Mouse (Mus musculus): ENCODE results near the gene Prl7d1. TPM values are rescaled to one million over a fixed set of nuclear protein-coding genes. Genes with fewer than 3 reads are reported as not detected.
"Not testable (repeated sequence)": the region's sequence is repeated elsewhere in the genome, so short reads cannot be mapped to it uniquely, and the experiment has no call there.

Prl7d1 gene
- not detected for total RNA-seq (2021)
- long read RNA-seq, experiment 1, result 0 reads
- long read RNA-seq, experiment 2, result 0 reads

DNA sequence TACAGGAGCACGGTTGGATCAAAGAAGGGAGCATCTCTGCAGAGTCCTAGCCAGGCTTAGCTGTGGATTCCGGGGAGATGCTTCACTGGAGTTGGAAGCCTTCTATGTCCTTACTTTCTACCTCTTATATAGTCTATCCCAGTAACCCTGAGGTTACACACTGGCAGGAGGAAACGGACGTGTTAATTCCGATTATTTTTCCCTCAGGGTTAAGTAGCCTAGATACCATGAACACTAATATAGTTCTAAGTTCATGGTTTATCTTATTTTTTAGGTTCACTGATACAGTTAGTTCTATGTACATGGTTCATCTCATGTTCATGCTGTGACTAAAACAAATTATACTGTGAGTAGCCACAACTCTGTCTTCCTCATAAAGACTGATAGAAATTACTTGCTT, at the start of gene Prl7d1:
TSS of gene Prl7d1 (minus strand) at position 101 of the 400 bp plus-strand sequence.
- H3K27ac ChIP-seq, result no peak within 1 kb of the TSS
- no peak for DNase-seq (ENCODE audit: extremely low spot score in 1 of 2, low spot score in 2 of 2)
- intact Hi-C loops (cut with DNase I), result no loop called here
- H3K4me3 ChIP-seq, result no peak within 1 kb of the TSS
- TF ChIP-seq CTCF (IDR thresholded peaks at IDR 0.05), result no peak

DNA sequence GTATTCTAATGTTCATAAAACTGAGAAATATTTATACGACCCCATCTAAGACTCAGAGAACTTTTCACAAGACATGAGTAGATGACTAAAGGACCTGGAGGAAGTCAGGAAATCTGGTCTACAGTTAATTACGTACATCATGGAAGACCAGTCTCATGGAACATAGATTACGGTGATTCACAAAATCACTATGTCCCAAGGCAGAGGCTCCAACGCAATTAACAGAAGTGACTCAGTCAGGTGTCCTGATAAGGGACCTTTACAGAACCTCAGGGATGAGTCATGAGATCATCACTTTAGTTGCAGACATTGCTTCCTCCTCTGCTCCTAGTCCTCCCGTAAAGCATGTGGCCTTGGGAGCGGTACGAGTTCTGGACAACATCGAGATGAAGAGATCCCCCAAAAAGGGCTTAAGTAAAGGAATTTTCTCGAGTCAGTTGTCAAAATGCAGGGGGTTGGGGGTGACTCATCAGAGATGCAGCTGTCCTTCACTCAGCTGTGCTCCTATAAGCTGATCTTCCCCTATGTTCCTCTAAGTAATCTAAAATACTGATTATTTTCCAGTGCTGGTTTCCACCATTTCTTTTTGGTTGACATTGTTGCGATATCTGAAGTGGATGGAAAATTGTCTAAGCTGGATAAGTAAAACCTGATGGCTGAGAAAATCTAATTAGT, 18.1 kb upstream of the Prl7d1 start:
- no peak overlapping the region for H3K4me3 ChIP-seq
- no peak overlapping the region for H3K27ac ChIP-seq
- no peak for DNase-seq (ENCODE audit: extremely low spot score in 1 of 2, low spot score in 2 of 2)
- TF ChIP-seq CTCF (IDR thresholded peaks at IDR 0.05), result no peak
- intact Hi-C loops (cut with DNase I), result no loop called here

DNA sequence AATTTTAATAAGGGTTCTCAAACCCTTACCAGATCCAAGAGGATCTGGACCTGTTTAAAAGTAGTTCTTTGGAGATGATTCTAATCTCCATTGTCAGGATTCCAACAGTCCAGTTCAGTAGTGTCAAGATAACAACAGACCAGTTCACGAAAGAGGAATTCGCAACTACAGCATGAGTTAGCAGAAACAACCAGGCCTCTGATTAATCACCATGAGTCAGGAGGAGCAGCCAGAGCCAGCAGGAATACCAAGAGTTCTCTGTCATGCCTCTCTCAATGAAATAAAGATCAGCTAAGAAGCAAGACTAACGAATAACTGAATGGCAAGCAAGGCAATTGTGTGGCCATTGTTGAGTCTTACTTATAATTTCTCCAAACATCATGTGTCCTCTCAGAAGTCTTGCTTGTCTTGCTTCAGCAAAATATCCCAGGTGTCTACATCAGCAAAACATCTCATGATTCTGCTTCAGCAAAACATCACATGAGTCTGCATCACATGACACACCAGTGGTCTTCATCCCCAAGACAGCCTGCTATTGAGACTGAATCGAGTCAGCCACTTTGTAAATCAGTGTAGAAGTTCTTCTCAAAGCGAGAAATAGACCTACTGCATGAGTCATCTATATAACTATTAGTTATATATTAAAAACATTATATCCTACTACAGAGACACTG, 13.9 kb upstream of the Prl7d1 start:
- H3K4me3 ChIP-seq; intact Hi-C loops (cut with DNase I); H3K27ac ChIP-seq; DNase-seq (ENCODE audit: extremely low spot score in 1 of 2, low spot score in 2 of 2): not testable (repeated sequence)

DNA sequence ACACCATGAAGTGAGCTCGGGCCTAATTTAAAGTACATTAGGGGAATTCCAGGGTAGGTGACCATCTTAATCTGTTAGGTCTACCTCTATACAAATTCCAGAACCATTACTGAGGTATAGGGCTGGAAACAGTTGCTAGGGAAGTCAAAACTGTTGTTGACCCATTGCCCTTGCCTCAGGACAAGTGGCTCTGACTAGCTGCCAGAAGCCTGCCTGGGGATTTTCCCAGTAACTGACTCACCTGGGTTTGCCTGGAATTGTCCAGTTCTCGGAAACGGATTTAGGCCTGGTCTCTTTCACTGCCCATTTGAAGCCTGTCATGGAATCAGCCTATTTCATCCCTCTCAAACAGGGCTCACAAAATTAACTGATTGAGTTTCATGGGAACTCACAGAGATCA, 8.5 kb upstream of the Prl7d1 start:
- DNase-seq (ENCODE audit: extremely low spot score in 1 of 2, low spot score in 2 of 2); H3K27ac ChIP-seq; intact Hi-C loops (cut with DNase I); H3K4me3 ChIP-seq: not testable (repeated sequence)

DNA sequence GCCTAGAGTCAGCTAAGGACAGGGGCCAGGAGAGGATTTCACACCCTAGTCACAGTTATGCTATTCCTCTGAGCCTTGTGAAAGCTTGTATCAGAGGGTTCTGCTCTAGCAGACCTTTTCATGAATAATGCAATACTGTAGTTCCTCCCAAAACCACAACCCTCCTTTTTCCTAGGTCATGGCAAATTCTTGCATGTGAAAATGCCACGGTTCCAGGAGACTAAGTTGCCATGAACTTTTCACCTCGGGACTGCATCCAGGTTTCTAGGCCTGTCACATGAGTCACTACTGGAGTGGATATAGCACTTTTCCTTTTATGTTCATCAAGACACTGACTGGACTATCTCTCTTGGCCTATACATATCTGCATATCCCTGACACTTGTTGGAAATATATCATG, 10.0 kb downstream of the Prl7d1 start:
- no peak for DNase-seq (ENCODE audit: extremely low spot score in 1 of 2, low spot score in 2 of 2)
- TF ChIP-seq CTCF (IDR thresholded peaks at IDR 0.05), result no peak
- H3K4me3 ChIP-seq, result no peak overlapping the region
- intact Hi-C loops (cut with DNase I), result no loop called here
- no peak overlapping the region for H3K27ac ChIP-seq

DNA sequence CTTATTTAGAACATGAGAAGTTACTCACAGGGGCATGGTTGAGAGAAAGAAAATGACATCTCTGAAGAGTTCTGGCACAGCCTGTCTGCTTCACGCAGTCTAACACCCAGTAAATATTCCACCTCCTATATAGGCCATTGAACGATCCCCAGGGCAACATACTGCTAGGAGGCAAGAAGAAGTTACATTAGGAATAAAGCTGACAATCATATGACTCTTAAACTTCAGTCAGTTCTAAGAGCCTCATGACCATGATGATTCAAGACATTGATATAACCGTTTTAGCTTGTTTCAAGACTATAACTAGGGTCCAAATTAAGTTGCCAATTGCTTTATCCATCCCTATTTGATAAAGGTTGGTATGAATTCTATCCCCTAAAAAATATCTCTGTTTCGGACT, 48.6 kb downstream of the Prl7d1 start, which contains the start of gene Prl7a2:
TSS of gene Prl7a2 (minus strand) at position 101 of the 400 bp plus-strand sequence.
- TF ChIP-seq CTCF (IDR thresholded peaks at IDR 0.05), result no peak
- no peak within 1 kb of the TSS for H3K27ac ChIP-seq
- DNase-seq (ENCODE audit: extremely low spot score in 1 of 2, low spot score in 2 of 2), result no peak
- intact Hi-C loops (cut with DNase I), result no loop called here
- no peak within 1 kb of the TSS for H3K4me3 ChIP-seq

DNA sequence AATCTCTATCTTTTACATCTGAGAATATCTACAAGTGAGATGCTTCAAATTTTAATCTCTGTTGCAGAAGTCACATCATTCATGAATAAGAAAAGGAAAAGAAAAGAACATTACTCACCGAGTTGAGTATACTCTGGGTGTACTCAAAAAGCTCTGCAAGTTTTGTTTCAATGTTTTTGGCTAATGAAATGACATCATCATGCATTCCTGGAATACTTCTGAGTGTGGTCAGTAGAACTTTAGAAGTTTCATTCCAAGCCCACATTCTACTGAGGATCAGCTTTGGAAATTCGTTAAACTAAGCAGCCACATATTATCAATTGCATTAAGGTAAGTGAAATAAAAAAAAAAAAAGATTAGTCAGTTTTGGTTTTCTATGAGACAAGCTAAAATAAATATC, 55.8 kb downstream of the Prl7d1 start:
- no peak overlapping the region for H3K27ac ChIP-seq
- intact Hi-C loops (cut with DNase I), result no loop called here
- H3K4me3 ChIP-seq, result no peak overlapping the region
- no peak for DNase-seq (ENCODE audit: extremely low spot score in 1 of 2, low spot score in 2 of 2)
- no peak for TF ChIP-seq CTCF (IDR thresholded peaks at IDR 0.05)

Other genes with a start within 250 kb of the Prl7d1 start
- gene Prl8a8, start 203.5 kb downstream of the Prl7d1 start, total RNA-seq (2021), result not detected
- gene Prl8a9, start 152.1 kb downstream of the Prl7d1 start, total RNA-seq (2021), result not detected
- not detected for gene Prl8a1, start 134.6 kb downstream of the Prl7d1 start, total RNA-seq (2021)
- not detected for gene Prl7b1, start 106.2 kb downstream of the Prl7d1 start, total RNA-seq (2021)
- not detected for gene Prl7a1, start 74.2 kb downstream of the Prl7d1 start, total RNA-seq (2021)
- not detected for gene Prl7a2, start 48.7 kb downstream of the Prl7d1 start, total RNA-seq (2021)
- not detected for gene Prl7c1, start 64.1 kb upstream of the Prl7d1 start, total RNA-seq (2021)
- gene Prl2a1, start 84.9 kb upstream of the Prl7d1 start, total RNA-seq (2021), result not detected
- gene Prl2c1, start 132.6 kb upstream of the Prl7d1 start, total RNA-seq (2021), result not detected

Measured in left cerebral cortex, adult 2 months (tissue).